Mouse (Mus musculus): ENCODE data around the gene Zzef1. TPM values are rescaled to one million over a fixed set of nuclear protein-coding genes. Genes with fewer than 3 reads are reported as not detected.
"Not testable (repeated sequence)": the region's sequence is repeated elsewhere in the genome, so short reads cannot be mapped to it uniquely, and the experiment has no call there.

The Zzef1 gene
- polyA plus RNA-seq (2012; ENCODE audit: insufficient read depth, insufficient read length, missing spikeins): 7.5 and 8.8 TPM in 2 replicates

- H3K4me3 ChIP-seq (ENCODE audit: insufficient read depth, low read depth, low read length): peak within 1 kb of the TSS; percentile 90
- peak within 1 kb of the TSS; percentile 96 for H3K27ac ChIP-seq (replicated peaks; ENCODE audit: low read depth, low read length)
- H3K4me1 ChIP-seq (ENCODE audit: control insufficient read depth, insufficient read depth, insufficient read length, low read length): peaks cover 6% of the 10 kb centered on the region; the same call in 1 of the 2 replicates
These were observed at the start of gene Zzef1, which contains the start of gene Cyb5d2 for GRCm38 (mm10) chr11:72795455-72796295. Zzef1 (plus strand) TSS chr11:72796226. Cyb5d2 (minus strand) TSS chr11:72796142.

- Histone ChIP-seq H3K27ac (replicated peaks; ENCODE audit: low read depth, low read length) (no peak overlapping the region), H3K4me1 (ENCODE audit: control insufficient read depth, insufficient read depth, insufficient read length, low read length) (no peaks in the 10 kb centered on the region), H3K4me3 (ENCODE audit: insufficient read depth, low read depth, low read length) (no peak overlapping the region)
These were observed 44.1 kb upstream of the Zzef1 start for GRCm38 (mm10) chr11:72751956-72752355.

DNA sequence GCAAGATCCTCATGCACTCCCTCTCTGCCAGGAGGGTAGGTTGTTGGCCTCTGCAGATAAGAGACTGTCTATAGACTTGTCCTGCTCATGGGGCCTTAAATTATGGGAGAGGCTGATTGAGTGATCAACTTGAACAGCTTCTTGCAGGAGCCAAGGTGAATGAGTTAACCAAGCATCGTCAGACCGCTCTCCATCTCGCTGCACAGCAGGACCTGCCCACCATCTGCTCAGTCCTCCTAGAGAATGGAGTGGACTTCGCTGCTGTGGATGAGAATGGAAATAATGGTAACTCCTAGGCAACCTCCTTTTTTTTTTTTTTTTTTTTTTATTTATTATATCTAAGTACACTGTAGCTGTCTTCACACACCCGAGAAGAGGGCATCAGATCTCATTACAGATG lies 37.7 kb upstream of the Zzef1 start:
- H3K27ac ChIP-seq (replicated peaks; ENCODE audit: low read depth, low read length): no peak overlapping the region
- H3K4me1 ChIP-seq (ENCODE audit: control insufficient read depth, insufficient read depth, insufficient read length, low read length): no peaks in the 10 kb centered on the region
- no peak overlapping the region for H3K4me3 ChIP-seq (ENCODE audit: insufficient read depth, low read depth, low read length)

DNA sequence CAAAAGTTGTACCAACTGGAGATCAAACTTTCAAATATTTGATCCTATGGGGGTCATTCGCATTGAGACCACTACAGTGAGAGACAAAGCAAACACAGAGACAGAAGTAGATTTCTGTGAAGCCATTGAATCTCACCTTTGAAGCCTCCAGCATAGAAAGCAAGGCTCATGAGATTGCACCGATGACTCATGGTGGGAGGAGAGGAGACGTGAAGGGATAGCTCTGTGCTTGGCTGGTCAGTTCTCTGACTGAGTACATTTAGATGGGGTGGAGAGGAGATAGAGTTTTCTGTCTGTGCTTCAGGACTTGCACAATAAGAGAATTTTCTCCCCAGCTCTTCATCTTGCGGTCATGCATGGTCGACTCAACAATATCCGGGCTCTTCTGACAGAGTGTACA lies 36.4 kb upstream of the Zzef1 start:
- Histone ChIP-seq H3K27ac (replicated peaks; ENCODE audit: low read depth, low read length) (no peak overlapping the region), H3K4me3 (ENCODE audit: insufficient read depth, low read depth, low read length) (no peak overlapping the region)

GRCm38 (mm10) chr11:72760781-72761180 lies 35.2 kb upstream of the Zzef1 start:
- H3K27ac ChIP-seq (replicated peaks; ENCODE audit: low read depth, low read length): no peak overlapping the region

More for the DNA sequence above, 36.4 kb upstream of the Zzef1 start:
- no peaks in the 10 kb centered on the region for H3K4me1 ChIP-seq (ENCODE audit: control insufficient read depth, insufficient read depth, insufficient read length, low read length)

GRCm38 (mm10) chr11:72764270-72764669 lies 31.8 kb upstream of the Zzef1 start:
- Histone ChIP-seq H3K27ac (replicated peaks; ENCODE audit: low read depth, low read length) (no peak overlapping the region), H3K4me1 (ENCODE audit: control insufficient read depth, insufficient read depth, insufficient read length, low read length) (no peaks in the 10 kb centered on the region), H3K4me3 (ENCODE audit: insufficient read depth, low read depth, low read length) (no peak overlapping the region)

More at GRCm38 (mm10) chr11:72760781-72761180, 35.2 kb upstream of the Zzef1 start:
- no peaks in the 10 kb centered on the region for H3K4me1 ChIP-seq (ENCODE audit: control insufficient read depth, insufficient read depth, insufficient read length, low read length)
- H3K4me3 ChIP-seq (ENCODE audit: insufficient read depth, low read depth, low read length): no peak overlapping the region

GRCm38 (mm10) chr11:72767716-72768115 lies 28.3 kb upstream of the Zzef1 start:
- Histone ChIP-seq H3K27ac (replicated peaks; ENCODE audit: low read depth, low read length) (no peak overlapping the region), H3K4me3 (ENCODE audit: insufficient read depth, low read depth, low read length) (no peak overlapping the region), H3K4me1 (ENCODE audit: control insufficient read depth, insufficient read depth, insufficient read length, low read length) (no peaks in the 10 kb centered on the region)

- H3K27ac ChIP-seq (replicated peaks; ENCODE audit: low read depth, low read length): no peak overlapping the region
- H3K4me1 ChIP-seq (ENCODE audit: control insufficient read depth, insufficient read depth, insufficient read length, low read length): no peaks in the 10 kb centered on the region
- no peak overlapping the region for H3K4me3 ChIP-seq (ENCODE audit: insufficient read depth, low read depth, low read length)
These were observed 27.0 kb upstream of the Zzef1 start for GRCm38 (mm10) chr11:72769061-72769460.

- H3K27ac ChIP-seq (replicated peaks; ENCODE audit: low read depth, low read length): no peak overlapping the region
These were observed 25.7 kb upstream of the Zzef1 start for GRCm38 (mm10) chr11:72770324-72770723.

GRCm38 (mm10) chr11:72770816-72771215 lies 25.2 kb upstream of the Zzef1 start:
- no peaks in the 10 kb centered on the region for H3K4me1 ChIP-seq (ENCODE audit: control insufficient read depth, insufficient read depth, insufficient read length, low read length)
- H3K4me3 ChIP-seq (ENCODE audit: insufficient read depth, low read depth, low read length): no peak overlapping the region
- no peak overlapping the region for H3K27ac ChIP-seq (replicated peaks; ENCODE audit: low read depth, low read length)

More at GRCm38 (mm10) chr11:72770324-72770723, 25.7 kb upstream of the Zzef1 start:
- no peaks in the 10 kb centered on the region for H3K4me1 ChIP-seq (ENCODE audit: control insufficient read depth, insufficient read depth, insufficient read length, low read length)
- H3K4me3 ChIP-seq (ENCODE audit: insufficient read depth, low read depth, low read length): no peak overlapping the region

DNA sequence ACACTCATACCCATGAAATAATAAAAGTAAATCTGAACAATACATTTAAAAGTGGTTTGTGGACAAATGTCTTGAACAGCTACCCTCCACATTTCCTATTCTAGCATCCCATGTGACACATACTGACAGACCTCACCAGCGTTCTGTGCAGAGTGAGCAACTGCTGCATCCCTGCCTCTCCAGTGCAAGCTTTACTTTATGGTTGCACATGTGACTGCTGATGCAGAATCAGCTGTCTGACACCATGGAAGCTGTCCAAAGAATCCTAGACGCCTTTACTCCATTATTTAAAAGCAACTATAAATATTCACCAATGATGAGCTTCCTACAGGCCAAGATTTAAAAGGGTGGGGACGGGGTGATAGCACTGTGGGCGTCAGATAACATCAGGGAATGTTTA lies 24.6 kb upstream of the Zzef1 start:
- Histone ChIP-seq H3K4me3 (ENCODE audit: insufficient read depth, low read depth, low read length) (no peak overlapping the region), H3K4me1 (ENCODE audit: control insufficient read depth, insufficient read depth, insufficient read length, low read length) (no peaks in the 10 kb centered on the region), H3K27ac (replicated peaks; ENCODE audit: low read depth, low read length) (no peak overlapping the region)

DNA sequence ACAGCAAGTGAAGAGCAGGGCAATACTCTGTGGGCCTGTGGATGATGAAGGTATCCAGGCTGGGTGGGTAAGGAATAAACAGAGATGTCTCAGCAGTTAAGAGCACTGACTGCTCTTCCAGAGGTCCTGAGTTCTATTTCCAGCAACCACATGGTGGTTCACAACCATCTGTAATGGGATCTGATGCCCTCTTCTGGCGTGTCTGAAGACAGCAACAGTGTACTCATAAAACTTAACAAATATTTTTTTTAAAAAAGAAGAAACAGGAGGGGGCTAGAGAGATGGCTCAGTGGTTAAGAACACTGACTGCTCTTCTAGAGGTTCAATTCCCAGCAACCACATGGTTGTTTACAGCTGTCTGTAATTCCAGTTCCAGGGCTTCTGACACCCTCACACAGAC lies 23.4 kb upstream of the Zzef1 start:
- H3K4me3 ChIP-seq (ENCODE audit: insufficient read depth, low read depth, low read length); H3K4me1 ChIP-seq (ENCODE audit: control insufficient read depth, insufficient read depth, insufficient read length, low read length); H3K27ac ChIP-seq (replicated peaks; ENCODE audit: low read depth, low read length): not testable (repeated sequence)

DNA sequence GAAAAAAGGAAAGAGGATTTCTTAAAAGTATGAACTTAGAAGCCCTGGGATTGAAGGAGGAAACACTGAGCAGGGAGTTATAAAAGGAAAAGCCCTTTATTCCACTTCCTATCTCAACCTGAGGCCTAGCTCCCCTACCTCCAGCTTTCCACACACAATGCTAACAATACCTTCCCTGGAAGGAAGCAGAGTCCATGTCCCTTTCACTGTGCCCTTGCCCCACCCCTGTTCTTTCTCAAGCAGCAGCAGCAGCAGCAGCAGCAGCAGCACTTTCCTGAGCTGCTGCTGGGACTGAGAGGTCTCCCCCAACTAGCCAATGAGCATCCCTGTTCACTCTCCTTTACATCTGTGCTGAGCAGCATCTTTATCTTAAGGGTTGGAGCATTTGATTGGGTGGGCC lies 17.1 kb upstream of the Zzef1 start:
- Histone ChIP-seq H3K4me1 (ENCODE audit: control insufficient read depth, insufficient read depth, insufficient read length, low read length) (no peaks in the 10 kb centered on the region), H3K27ac (replicated peaks; ENCODE audit: low read depth, low read length) (no peak overlapping the region)

GRCm38 (mm10) chr11:72782103-72782502 lies 13.9 kb upstream of the Zzef1 start:
- no peaks in the 10 kb centered on the region for H3K4me1 ChIP-seq (ENCODE audit: control insufficient read depth, insufficient read depth, insufficient read length, low read length)
- H3K27ac ChIP-seq (replicated peaks; ENCODE audit: low read depth, low read length): no peak overlapping the region
- no peak overlapping the region for H3K4me3 ChIP-seq (ENCODE audit: insufficient read depth, low read depth, low read length)

More for the DNA sequence above, 17.1 kb upstream of the Zzef1 start:
- H3K4me3 ChIP-seq (ENCODE audit: insufficient read depth, low read depth, low read length): no peak overlapping the region

DNA sequence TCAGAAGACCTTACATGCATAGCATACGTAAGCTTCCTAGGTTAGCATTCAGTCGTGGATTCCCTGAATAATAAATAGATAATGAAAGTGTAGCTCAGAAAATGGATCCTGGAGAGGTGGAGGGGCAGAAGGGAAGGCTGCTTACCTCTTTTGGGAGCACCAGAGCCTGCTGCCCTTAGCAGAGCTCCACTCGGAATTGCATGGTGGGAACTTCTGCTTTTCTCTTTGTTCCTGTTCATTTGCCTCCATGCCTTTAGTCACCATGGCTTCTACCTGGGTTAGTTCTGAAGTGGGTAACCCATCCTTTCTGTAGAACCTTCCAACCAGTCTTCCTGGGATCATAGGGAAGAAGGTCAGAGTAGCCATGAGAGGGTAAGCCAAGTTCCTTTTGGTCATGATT lies 13.5 kb upstream of the Zzef1 start:
- no peaks in the 10 kb centered on the region for H3K4me1 ChIP-seq (ENCODE audit: control insufficient read depth, insufficient read depth, insufficient read length, low read length)
- no peak overlapping the region for H3K27ac ChIP-seq (replicated peaks; ENCODE audit: low read depth, low read length)
- no peak overlapping the region for H3K4me3 ChIP-seq (ENCODE audit: insufficient read depth, low read depth, low read length)

- H3K4me3 ChIP-seq (ENCODE audit: insufficient read depth, low read depth, low read length): no peak overlapping the region
These were observed 4.0 kb upstream of the Zzef1 start for GRCm38 (mm10) chr11:72792033-72792432.

More at GRCm38 (mm10) chr11:72792033-72792432, 4.0 kb upstream of the Zzef1 start:
- no peak overlapping the region for H3K27ac ChIP-seq (replicated peaks; ENCODE audit: low read depth, low read length)
- no peaks in the 10 kb centered on the region for H3K4me1 ChIP-seq (ENCODE audit: control insufficient read depth, insufficient read depth, insufficient read length, low read length)

All from brown adipose tissue, adult 24 weeks (tissue).